Mouse (Mus musculus): ENCODE results near the gene Ssrp1. TPM values are rescaled to one million over a fixed set of nuclear protein-coding genes. Genes with fewer than 3 reads are reported as not detected.

The Ssrp1 gene
- polyA plus RNA-seq, 1 experiment from 2014 or later = 303 TPM

DNA sequence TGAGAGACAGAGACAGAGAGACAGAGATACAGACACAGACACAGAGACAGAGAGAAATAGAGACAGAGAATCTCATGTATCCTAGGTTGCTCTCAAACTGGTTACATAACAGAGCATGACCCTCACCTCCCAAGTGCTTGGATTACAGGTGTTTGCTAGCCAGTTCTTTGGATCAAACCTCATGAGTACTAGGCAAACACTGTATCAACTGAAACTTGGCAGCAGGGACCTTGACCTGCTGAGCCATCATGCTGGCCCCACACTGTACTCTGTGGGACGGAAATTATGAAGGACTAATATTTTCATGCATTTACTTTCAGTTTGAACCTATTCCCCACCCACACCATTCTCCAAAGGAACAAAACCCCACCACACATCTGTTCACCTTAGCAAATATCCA lies 56.3 kb downstream of the Ssrp1 start:
- Histone ChIP-seq H3K36me3 (no peaks in the 10 kb centered on the region), H3K4me2 (no peak overlapping the region), H3K9me3 (no peaks in the 10 kb centered on the region), H3K27ac (peak overlapping the region; percentile 19; the same call in 1 of the 2 replicates), H3K4me1 (peaks cover 20% of the 10 kb centered on the region), H3K27me3 (no peaks in the 10 kb centered on the region), H3K9ac (no peak overlapping the region), H3K4me3 (no peak overlapping the region)
- no peak for ATAC-seq (ENCODE audit: borderline replicate concordance, extremely low read depth, low FRiP score, low TSS enrichment)
- WGBS = 50% methylated on average over 1 of the region's 1 CpGs

GRCm38 (mm10) chr2:85095906-85096305 lies 58.9 kb downstream of the Ssrp1 start:
- WGBS = 49% methylated on average over 5 of the region's 5 CpGs
- ATAC-seq (ENCODE audit: borderline replicate concordance, extremely low read depth, low FRiP score, low TSS enrichment) = no peak
- Histone ChIP-seq H3K9ac (no peak overlapping the region), H3K4me3 (no peak overlapping the region), H3K27me3 (no peaks in the 10 kb centered on the region), H3K9me3 (no peaks in the 10 kb centered on the region), H3K27ac (no peak overlapping the region), H3K4me1 (peaks cover 14% of the 10 kb centered on the region), H3K36me3 (no peaks in the 10 kb centered on the region), H3K4me2 (no peak overlapping the region)

Other genes starting within 250 kb of the Ssrp1 start
- 63.8 and 63.9 TPM in 2 replicates for gene Ube2l6, start 238.4 kb upstream of the Ssrp1 start, polyA plus RNA-seq (2015; fragmentation: Nextera tagmentation; extraction: Ambion mirVana)
- gene Smtnl1, start 214.6 kb upstream of the Ssrp1 start, polyA plus RNA-seq (2015; fragmentation: Nextera tagmentation; extraction: Ambion mirVana) = 0.20 and 0.27 TPM in 2 replicates
- gene Timm10, start 210.2 kb upstream of the Ssrp1 start, polyA plus RNA-seq (2015; fragmentation: Nextera tagmentation; extraction: Ambion mirVana) = 44.3 and 48.0 TPM in 2 replicates
- gene Slc43a1, start 198.4 kb upstream of the Ssrp1 start, polyA plus RNA-seq (2015; fragmentation: Nextera tagmentation; extraction: Ambion mirVana) = 15.1 and 15.9 TPM in 2 replicates
- gene Rtn4rl2, start 150.5 kb upstream of the Ssrp1 start, polyA plus RNA-seq (2015; fragmentation: Nextera tagmentation; extraction: Ambion mirVana) = 0.70 and 0.79 TPM in 2 replicates
- 78.5 and 89.7 TPM in 2 replicates for gene Slc43a3, start 100.7 kb upstream of the Ssrp1 start, polyA plus RNA-seq (2015; fragmentation: Nextera tagmentation; extraction: Ambion mirVana)
- gene Prg2, start 56.8 kb upstream of the Ssrp1 start, polyA plus RNA-seq (2015; fragmentation: Nextera tagmentation; extraction: Ambion mirVana) = 0.20 and 0.24 TPM in 2 replicates
- gene Prg3, start 49.0 kb upstream of the Ssrp1 start, polyA plus RNA-seq (2015; fragmentation: Nextera tagmentation; extraction: Ambion mirVana) = not detected in 2 replicates
- 0.77 and 0.91 TPM in 2 replicates for gene P2rx3, start 228 bp downstream of the Ssrp1 start, polyA plus RNA-seq (2015; fragmentation: Nextera tagmentation; extraction: Ambion mirVana)
- gene Tnks1bp1, start 10.8 kb downstream of the Ssrp1 start, polyA plus RNA-seq (2015; fragmentation: Nextera tagmentation; extraction: Ambion mirVana) = 38.8 and 53.6 TPM in 2 replicates
- 181 and 184 TPM in 2 replicates for gene Aplnr, start 99.0 kb downstream of the Ssrp1 start, polyA plus RNA-seq (2015; fragmentation: Nextera tagmentation; extraction: Ambion mirVana)
- 0.29 and 0.35 TPM in 2 replicates for gene Lrrc55, start 160.0 kb downstream of the Ssrp1 start, polyA plus RNA-seq (2015; fragmentation: Nextera tagmentation; extraction: Ambion mirVana)